Mouse (Mus musculus): ENCODE results near the gene Ago4.

Ago4 gene

DNA sequence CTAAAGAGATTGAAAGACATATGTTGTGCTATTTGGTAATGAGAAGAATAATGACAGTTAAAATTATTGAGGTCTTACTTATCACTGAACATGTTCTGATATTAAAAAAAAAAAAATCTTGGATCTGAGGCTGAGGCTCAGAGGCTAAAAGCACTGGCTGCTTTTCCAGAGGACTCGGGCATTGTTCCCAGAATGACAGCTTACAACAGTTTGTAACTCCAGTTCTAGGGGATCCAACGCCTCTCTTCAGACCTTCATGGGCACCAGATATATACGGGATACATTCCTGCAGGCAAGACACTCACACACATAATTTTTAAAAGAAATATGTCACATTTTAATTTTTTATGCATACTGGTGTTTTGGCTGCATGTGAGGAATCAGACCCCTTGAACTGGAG is 7.1 kb downstream of the Ago4 start:
- DNase-seq (ENCODE audit: low spot score in 2 of 2), result no peak

DNA sequence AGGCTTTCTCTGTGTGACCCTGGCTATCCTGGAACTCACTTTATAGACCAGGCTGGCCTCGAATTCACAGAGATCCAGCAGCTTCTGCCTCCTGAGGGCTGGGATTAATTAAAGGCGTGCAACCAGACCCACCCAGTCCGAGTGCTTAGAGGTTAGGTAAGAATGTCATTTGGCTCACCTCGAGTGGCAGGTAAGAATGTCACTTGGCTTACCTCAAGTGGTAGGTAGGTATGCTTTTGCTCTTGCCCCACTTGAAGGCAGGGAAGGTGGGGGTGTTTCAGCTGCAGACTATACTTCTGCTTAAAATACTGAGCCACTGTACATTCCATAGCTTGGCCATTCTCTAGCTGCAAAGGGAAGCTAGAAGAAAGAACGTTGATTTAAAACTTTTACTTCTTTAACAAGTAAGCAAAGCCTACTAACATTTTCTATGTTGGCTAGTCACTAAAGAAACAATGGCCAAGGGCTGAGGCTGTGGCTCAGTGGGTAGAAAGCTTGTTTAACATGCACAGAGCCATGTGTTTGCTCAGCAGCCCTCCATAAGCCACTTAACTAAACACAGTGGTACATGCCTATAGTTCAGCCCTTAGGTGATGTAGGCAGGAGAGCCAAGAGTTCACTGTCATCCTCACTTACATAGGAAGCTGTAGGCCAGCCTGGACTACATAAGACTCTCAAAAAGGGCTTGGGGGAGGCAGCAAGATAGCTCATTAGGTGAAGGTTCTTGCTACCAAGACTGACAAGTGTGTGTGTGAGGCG is 20.8 kb downstream of the Ago4 start:
- no peak for DNase-seq (ENCODE audit: low spot score in 2 of 2)

DNA sequence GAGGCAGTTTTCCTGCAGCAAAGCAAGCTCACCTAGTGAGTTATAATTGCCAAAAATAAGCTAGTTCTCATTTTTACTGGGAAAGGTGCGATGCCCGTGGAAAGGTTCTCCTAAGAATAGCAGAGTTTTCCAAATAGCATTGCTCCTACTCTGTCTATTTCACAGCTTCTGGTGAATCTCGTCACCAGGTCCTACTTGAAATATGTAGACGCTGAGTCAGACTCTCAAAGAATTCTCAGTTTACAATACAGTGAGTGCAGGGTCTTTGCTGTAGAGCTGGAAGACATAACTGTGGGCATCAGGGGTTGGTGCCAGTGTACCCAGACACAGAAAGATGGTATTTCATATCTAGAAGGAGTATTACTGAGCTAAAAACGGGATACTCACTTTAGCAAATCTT is 22.3 kb downstream of the Ago4 start:
- DNase-seq (ENCODE audit: low spot score in 2 of 2), result no peak

DNA sequence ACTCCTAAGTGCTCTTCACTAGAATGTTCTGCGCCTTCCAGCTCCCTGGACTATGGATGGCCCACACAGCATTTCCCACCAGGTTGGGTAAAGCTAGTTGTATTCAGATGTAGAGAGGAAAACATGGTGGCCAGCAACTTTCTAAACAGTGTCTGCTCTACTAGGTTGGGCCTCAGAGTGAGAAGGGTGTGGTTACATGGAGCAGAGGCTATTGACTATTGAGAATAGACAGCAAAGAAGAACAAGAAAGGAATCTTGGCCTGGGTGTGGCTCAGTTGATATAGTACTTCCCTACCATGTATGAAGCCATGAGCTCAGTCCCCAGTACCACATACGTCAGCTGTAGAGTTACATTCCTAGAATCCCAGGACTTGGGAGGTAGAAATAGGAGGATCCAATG is 24.2 kb downstream of the Ago4 start:
- no peak for DNase-seq (ENCODE audit: low spot score in 2 of 2)

DNA sequence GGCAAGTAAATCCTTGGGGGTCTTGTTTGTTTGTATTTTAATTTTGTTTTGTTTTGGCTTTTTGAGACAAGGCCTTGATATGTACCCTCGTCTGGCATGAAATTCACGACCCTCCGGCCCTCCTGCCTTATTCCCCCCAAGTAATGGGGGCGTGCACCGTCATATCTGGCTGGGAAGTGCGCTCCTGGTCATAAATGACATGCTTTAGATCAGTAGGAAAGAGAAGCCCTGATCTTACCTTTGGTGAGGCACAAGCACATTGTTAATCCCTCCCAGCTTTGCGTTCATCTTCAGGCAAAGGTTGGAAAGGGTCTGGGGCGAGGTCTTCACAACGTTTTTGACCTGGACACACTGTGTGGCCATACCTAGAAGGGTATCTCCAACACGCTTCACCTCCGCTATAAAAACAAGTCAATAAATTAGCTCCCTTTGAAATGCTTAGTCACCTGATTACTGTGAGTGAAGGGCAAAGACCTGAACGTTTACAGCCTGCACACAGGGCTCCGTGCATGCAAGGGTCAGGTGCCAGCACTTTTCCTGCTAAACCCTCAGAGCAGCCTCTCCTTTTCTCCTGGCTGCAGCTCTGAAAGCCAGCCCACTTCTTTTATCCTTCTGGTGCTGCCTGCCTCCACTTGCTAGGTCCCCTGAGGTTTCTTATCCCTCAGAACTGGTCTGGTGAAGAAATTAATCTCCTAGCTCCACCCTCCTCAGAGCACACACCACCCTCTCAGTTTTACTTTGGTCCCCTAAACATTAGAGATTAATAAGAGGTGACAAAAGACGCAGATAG is 25.0 kb downstream of the Ago4 start:
- no peak for DNase-seq (ENCODE audit: low spot score in 2 of 2)

DNA sequence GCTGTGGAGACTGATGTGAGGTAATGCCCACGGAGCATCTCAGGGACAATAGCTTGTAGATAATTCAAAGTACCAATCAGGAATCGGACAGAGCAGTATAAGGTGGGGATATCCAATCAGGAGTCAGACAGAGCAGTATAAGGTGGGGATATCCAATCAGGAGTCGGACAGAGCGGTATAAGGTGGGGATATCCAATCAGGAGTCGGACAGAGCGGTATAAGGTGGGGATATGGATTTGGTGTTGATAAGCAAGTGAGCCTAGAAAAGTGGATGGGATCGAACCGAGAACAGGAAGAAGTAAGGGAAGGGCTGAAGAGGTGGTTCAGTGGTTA is 30.3 kb downstream of the Ago4 start:
- DNase-seq (ENCODE audit: low spot score in 2 of 2), result no peak

DNA sequence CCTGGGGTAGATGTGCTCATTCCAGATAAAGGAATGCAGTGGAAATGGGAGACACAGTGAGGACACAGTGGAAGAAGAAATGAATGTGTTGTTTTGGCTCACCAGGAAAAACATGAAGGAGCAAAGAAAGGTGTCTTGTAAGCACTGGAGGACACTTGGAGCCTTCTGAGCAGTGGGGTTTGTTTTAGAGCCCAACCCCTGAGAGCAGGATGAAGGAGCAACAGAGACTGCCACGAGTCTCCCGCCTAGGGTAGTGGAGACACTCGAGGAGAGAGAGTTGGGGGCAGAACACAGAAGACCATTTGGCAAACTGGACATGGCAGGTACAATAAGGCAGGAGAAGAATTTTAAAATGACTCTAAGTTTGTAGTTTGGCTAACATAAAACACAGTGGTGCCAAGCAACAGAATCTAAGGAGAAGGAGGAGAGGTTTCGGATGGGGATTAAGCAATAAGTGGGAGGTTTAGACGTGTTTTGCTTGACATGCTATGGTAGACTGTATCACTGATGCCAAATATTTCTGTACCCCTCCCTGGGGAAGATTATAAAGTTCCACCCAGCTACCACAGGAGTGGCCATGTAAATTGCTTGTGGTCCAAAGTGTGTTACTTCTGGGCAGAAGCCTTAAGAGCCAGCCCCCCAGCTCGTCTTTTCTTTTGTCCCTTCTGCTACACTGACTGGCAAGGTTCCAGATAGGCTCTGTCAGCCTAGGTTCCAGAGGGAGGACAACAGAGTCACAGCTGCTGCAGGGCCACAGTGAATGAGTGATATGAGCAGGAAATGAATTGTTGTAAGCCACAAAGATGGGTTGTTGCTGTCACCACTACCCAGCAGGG is 30.9 kb downstream of the Ago4 start:
- DNase-seq (ENCODE audit: low spot score in 2 of 2), result no peak

DNA sequence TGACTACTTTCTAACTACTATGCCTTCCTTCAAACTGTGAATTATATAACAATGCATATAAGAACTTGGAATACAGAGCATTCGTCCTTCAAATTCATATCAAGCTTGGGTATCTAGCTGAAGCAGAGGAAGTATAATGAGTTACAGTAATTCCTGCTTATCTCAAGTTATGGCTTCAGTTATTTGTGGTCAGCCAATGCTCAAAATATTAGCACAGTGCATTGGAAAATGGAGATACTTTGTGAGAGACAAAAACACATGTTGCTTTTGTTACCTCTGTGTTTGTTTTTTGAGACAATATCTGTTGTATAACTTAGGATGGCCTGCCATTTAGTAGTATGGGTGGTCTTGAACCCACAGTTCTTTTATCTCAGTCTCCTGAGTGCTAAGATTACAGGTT is 34.7 kb downstream of the Ago4 start:
- no peak for DNase-seq (ENCODE audit: low spot score in 2 of 2)

DNA sequence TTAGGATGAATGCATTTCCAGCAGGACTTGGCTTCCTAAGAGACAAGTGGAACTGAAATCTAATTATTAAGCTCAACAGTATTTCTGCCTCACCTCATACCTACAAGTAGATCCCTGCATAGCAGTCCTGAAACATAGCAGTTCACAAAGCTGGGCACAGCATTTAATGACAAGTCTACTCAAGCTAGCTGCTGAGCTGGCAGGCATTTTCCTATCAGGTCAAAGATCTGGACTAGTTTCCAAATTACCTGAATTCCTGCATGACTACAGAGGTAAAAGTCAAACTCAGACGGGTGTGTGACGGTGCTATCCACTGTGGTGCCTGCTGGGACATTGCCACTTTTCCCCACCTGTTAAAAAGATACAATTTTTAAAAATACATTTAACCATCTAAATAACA is 36.3 kb downstream of the Ago4 start:
- DNase-seq (ENCODE audit: low spot score in 2 of 2), result no peak

DNA sequence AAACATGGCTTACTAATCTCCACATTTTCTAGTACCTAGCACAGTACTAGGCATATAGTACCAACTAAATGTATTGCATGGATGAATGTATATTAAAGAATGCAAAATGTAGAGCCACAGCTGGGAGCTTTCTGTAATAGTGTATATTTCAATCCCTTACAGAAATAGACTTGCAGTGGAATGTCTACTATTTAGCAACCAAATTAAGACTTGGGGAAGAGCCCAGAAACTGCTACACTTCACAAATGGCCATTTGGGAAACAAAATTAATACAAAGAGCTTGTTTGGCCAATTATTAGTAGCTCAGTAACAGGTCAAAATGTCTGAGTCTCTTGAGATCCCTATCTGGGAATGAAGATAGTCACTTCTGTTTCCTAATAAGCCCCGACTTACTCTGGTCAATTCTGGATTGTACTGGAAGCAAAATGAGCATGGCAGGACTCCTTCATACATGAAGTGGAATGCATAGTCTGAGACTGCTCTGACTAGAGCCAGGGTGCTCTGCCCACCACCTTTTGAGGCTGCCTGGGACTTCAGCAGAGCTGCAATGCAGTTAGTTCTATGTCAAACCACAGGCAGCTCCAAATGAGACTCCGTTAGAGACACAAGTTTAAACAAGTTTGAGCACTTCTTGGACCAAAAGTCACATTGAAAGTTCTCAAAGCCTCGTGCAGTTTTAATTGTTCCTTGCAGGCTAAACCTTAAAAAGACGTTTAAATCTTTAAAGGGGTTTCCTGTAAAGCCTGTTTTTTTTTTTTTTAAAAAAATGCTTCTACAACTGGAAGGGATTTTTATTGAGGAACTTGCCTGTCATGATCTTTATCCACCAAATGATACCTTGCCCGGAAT is 37.1 kb downstream of the Ago4 start:
- DNase-seq (ENCODE audit: low spot score in 2 of 2), result no peak

DNA sequence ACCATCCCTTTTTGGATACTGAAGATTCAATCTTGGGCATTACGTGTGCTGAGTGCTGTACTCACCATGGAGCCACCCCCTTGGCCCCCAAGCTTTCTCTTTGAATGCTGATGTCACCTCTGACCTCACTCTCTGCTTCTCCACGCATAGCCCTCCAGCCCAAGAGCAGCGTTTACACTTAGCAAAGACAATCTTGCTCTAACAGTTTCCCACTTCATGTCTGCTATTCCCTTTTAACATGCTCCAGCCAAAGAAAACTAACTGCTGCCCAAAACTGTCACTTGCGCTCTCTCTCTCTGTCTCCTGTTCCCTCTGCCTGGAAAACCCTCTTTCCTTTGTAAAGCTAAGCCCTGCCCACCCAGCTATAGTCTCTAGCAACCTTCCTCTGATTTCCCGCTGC is 37.8 kb downstream of the Ago4 start:
- no peak for DNase-seq (ENCODE audit: low spot score in 2 of 2)

DNA sequence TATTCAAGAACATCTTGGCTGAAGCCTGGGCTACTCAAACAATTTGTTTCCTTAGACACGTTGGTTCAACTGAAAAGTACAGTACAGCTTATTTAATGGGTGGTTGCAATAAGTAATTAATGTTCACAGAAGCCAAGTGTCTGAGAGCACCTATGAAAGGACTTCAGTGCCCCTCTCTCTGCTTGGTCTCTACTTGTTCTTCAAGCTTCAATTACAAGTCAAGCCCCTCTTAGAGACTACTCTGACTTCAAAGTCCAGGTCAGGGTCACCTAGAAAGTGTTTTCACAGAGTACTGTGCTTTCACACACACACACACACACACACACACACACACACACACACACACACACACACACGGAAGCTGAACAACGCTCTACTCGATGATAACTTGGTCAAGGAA is 39.9 kb downstream of the Ago4 start:
- DNase-seq (ENCODE audit: low spot score in 2 of 2), result no peak

DNA sequence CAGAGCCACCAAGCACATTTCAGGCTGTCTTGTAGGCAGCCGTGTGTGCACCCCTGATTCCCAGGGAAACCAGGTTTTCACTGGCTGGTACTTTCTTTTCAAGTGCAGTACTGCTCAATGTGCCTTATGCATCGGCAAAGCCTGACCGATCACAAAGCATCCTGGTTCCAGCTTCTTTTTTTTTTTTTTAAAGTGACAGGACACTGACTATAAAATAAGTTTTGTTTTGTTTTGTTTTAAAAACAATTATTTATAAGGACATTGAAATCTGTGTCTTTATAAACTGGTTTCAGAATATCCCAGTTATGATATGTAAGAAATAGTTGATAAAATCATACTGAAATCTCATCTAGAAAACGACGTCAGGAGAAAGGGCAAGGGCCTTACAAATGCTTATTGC is 41.3 kb downstream of the Ago4 start:
- DNase-seq (ENCODE audit: low spot score in 2 of 2), result no peak

DNA sequence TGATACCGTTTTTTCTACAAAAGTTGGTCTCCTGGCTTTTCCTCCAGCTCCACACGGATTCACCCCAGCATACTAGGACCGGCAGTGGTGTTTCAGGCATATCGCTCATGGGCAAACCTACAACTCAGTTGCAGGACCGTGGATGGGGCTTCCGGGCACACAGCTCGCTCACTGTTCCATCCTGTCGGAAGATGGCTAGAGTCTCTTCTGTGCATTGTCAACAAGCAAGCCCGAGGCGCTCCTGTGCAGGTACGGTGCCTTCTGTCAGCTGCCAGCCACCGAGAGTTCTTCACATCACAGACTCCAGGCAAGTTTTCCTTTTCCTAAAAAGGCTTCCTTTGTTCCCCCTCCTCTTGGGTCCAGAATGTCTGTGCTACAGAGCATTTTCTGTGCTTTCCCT is 42.5 kb downstream of the Ago4 start:
- no peak for DNase-seq (ENCODE audit: low spot score in 2 of 2)

DNA sequence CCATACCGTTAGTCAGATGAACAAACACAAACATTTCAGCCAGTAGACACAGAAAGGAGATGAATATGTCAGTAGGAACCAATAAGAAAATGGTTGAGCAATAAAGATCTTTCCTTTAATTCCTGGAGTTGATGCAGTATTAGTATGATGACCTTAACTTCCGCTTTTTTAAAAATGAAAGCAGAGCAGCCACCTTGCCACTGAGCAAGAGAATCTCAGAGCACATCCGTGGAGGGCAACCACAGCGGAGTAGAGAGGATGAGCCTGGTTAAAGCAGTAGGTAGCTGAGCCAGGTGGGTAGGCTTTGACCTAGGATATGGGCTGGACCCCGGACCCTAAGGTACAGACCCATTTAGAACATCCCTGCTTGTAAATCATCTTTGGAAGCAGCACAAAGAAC is 43.5 kb downstream of the Ago4 start:
- no peak for DNase-seq (ENCODE audit: low spot score in 2 of 2)

DNA sequence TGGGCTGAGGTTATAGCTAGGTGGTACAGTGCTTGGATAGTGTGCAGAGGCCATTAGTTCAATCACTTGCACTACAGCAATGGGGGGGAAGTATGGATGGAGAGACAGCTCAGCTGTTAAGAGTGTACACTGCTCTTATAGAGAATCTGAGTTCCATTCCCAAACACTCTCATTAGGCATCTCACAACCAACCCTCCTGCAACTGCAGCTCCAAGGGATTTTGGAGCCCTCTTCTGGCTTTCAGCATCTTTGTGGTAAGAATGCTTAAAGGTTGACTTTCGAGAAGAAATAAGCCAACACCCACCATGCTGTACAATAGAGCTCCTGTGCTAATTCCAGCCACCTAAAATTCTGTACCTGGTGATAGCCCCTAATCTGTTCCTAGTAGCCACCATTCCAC is 47.1 kb downstream of the Ago4 start:
- DNase-seq (ENCODE audit: low spot score in 2 of 2), result no peak

DNA sequence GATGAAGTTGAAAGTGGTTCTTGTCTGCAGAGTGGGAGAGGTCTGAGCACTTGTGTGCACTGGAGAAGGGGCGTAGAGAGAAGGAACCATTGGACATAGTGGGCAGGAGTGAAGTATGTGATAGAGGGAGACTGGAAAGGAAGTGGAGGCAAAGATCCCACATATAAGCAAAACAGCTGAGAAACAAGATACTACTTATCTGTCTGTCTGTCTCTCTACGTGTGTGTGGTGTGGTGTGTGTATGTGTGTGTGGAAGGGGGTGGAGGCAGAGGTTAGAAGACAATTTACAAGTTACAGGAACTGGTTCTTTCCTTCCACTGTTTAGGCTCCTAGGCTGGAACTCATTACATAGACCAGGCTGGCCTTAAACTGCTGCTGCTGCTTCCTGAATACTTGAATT is 48.2 kb downstream of the Ago4 start:
- no peak for DNase-seq (ENCODE audit: low spot score in 2 of 2)

DNA sequence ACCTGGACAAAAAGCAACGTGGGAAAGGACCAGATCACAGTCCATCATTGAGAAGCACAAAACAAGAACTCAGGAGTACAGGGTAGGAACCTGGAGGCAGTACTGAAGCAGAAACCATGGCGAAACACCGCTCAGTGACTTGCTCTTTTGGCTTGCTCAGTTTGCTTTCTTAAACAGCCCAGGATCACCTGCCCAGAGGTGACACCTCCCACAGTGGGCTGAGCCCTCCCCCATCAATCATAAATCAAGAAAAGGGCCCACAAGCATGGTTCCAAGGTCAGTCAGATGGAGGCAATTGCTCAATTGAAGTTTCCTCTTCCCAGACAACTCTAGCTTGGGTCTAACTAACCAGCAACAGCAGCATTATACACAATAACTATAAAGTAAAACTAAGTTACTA is 49.4 kb downstream of the Ago4 start:
- DNase-seq (ENCODE audit: low spot score in 2 of 2), result no peak

DNA sequence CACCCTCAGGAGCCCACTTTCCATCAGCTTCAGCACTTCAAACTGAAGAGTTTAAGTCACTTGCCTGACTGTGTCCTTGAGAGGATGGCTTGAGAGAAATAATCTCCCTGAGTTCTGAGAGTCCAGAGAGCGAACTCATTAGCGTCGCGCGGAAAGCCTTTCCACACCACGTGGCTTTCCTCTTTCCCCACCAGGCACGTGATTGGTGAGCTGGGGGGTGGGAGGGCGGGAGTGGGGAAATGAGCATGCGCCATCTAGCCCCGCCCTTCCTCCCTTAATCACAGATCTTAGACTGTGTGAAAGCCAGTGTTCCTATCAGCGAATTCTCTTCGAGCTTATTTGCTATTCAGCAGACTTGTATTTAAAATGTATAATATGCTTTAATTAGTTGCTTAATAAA is 50.3 kb downstream of the Ago4 start:
- DNase-seq (ENCODE audit: low spot score in 2 of 2), result no peak

DNA sequence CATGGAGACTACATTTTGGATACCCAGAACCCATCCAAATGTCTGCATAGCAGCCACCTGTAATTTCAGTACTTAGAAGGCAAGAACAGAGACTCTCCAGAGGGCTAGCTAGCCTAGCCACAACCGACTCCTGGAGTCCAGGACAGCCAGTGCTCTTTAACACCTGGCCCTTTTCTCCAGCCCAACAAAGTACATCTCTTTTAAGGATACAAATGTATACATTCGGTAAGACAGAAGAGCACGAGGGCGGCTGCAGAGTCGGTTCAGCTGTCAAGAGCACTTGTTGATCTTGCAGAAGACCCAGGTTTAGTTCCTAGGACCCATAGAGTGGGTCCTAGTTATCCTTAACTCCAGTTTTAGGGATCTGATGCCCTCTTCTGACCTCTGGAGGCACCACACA is 51.8 kb downstream of the Ago4 start:
- no peak for DNase-seq (ENCODE audit: low spot score in 2 of 2)

DNA sequence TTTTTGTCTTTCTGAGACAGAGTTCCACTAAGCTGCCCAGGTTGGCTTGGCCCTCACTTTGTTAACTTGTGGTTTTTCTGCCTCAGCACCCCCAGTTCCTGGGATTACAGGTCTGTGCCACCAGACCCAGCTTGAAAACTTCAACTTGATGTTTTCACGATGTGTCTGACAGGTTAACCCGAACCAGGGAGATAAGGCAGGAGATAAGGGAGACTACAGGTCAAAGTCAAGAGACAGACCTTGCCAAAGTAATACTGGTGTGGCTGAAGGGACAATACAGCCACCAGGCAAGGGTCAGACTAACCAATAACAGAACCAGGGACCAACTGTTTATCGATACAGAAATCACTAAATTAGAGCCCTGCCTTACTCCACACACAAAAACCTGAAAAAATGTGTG is 53.0 kb downstream of the Ago4 start:
- no peak for DNase-seq (ENCODE audit: low spot score in 2 of 2)

DNA sequence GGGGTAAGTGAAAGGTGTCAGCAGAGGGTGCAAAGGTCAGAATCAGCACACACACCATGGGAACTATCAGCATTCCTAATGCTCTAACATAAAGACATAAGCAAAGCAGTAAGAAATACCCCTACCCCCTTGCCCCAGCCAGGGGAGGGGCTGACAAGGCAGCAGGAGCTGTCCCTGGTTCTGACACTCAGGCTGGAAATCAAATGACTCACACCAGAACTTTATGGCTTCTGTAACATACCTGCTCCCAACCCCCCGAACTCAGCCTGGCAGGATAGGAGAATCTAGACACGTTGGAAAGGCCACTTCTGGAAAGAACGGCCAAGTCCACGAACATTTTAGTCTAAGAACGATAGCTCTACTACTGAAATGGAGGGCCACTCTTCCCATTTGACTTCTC is 60.2 kb downstream of the Ago4 start:
- DNase-seq (ENCODE audit: low spot score in 2 of 2), result no peak

All from thymus, postnatal 10 days (tissue).